Mouse (Mus musculus) MEL (cell line): ENCODE results near the gene Gpc5.

Experiments used
- POLR2AphosphoS5 ChIP-seq: IDR thresholded peaks from 2 replicates; pipeline ENCODE4 v1.6.1; 2012; ENCODE audit warnings: low read depth, borderline replicate concordance, mild to moderate bottlenecking, inconsistent platforms, low read length, moderate library complexity, mixed read lengths
- USF1 ChIP-seq: IDR thresholded peaks from 2 replicates; pipeline ENCODE4 v1.6.1; 2014; ENCODE audit warnings: low read depth, mild to moderate bottlenecking, inconsistent platforms, low read length, improper control_type of control experiment, moderate library complexity

DNA sequence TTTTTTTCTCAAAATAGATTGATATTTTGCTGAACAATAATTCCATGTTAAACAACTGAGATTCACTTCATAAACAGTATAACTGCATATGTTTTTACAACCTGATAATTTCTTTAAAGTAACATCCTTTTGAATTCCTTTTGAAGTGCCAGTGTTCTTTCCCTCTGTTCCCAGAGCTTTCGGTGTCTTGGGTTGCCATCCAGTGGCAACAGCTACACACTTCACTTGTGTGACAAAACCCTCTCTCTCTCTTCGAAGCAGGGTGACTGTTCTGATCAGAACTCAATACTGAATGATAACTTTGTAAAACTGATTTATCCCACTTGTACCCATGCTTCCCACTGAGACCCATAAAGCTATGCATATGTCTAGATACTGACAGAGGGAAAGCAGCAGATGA lies 358.9 kb downstream of the Gpc5 start:
- no peak for TF ChIP-seq POLR2AphosphoS5
- TF ChIP-seq USF1: no peak
